8 mouse cellular contexts compared by ENCODE assay signal in the genomic region with DNA sequence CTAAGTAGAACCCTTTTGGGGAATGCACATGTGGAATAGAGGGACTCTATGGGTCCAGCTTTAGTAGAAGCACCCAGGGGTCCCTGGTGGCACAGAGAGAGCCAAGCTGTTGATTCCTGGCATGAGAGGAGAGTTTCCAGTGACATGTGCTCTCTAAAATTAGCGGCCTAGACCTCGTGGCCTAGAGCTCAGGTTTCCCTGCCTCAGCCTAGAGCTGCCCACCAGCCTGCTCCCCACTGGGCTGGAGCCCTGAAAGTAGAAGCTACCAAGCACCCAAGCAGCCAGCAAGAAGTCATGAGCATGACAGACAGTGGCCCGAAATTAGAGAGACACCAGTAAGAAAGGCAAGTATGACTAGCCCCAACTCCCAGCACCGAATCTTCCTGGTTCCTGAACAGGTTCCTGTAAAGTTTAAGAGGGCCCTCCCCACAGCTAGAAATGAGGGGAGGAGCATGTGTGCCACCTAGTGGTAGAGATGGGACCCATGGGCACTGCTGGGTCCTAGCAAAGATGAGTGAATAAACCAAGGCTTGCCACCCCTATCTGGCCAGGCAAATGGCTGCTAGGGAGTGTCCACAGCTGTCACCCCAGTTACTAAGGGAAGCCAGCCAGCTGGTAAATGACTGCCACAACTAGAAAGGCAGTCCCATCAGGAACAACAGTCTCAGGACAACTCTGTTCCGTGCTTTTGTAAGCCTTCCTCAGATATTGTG. TPM values are rescaled to one million over a fixed set of nuclear protein-coding genes. Genes with fewer than 3 reads are reported as not detected.
A peak's percentile ranks its signal among the peaks of the same experiment; 100 is the strongest.
DNase-seq lines count a peak whose midpoint lies in the region; ATAC-seq and TF ChIP-seq lines count a peak whose summit lies in the region.
"Had no signal": no experiment of that assay in that cellular context is flagged by ENCODE, and none has a peak within 500 bp of the region (broad histone marks: within the 10 kb centered on the region; RNA-seq: fewer than 3 reads in every experiment).

No protein-coding gene starts in this region.

- H3K4me2 ChIP-seq in embryonic facial prominence, embryonic 15.5 days (replicated peaks), result no peak overlapping the region
- no peak overlapping the region for H3K4me2 ChIP-seq in hindbrain, embryonic 14.5 days (replicated peaks)
- H3K4me2 ChIP-seq: heart, embryonic 13.5 days had no signal

- no peak overlapping the region for H3K4me3 ChIP-seq in thymus, adult 2 months (ENCODE audit: control insufficient read depth, insufficient read depth, low read length)
- no peak overlapping the region for H3K4me3 ChIP-seq in bone marrow, adult 2 months (replicated peaks; ENCODE audit: control insufficient read depth, low read depth, low read length)
- H3K4me3 ChIP-seq in embryonic facial prominence, embryonic 15.5 days (replicated peaks), result no peak overlapping the region
- H3K4me3 ChIP-seq in hindbrain, embryonic 14.5 days (replicated peaks; ENCODE audit: low read length), result no peak overlapping the region
- H3K4me3 ChIP-seq in limb, embryonic 10.5 days, result no peak overlapping the region
- H3K4me3 ChIP-seq: heart, embryonic 13.5 days had no signal

- peaks cover 34% of the 10 kb centered on the region for H3K36me3 ChIP-seq in thymus, adult 2 months (ENCODE audit: control insufficient read depth, insufficient read depth, low read length)
- peaks cover 19% of the 10 kb centered on the region for H3K36me3 ChIP-seq in embryonic facial prominence, embryonic 15.5 days
- H3K36me3 ChIP-seq in hindbrain, embryonic 14.5 days (replicated peaks; ENCODE audit: control insufficient read depth, insufficient read depth), result peaks cover 29% of the 10 kb centered on the region
- H3K36me3 ChIP-seq in limb, embryonic 10.5 days, result peaks cover 89% of the 10 kb centered on the region

- no peaks in the 10 kb centered on the region for H3K9me3 ChIP-seq in embryonic facial prominence, embryonic 15.5 days (replicated peaks)
- H3K9me3 ChIP-seq in hindbrain, embryonic 14.5 days (ENCODE audit: control insufficient read depth, low read length), result no peaks in the 10 kb centered on the region
- H3K9me3 ChIP-seq in limb, embryonic 10.5 days (replicated peaks), result no peaks in the 10 kb centered on the region
- H3K9me3 ChIP-seq: heart, embryonic 13.5 days had no signal

- no peak for TF ChIP-seq CTCF in thymus, adult 2 months (IDR thresholded peaks at IDR 0.05; ENCODE audit: borderline replicate concordance, control insufficient read depth, extremely low read depth, insufficient read depth, low read length, poor library complexity)
- peak; percentile 67 for TF ChIP-seq CTCF in bone marrow, adult 2 months (IDR thresholded peaks at IDR 0.05; ENCODE audit: control insufficient read depth, insufficient read depth, low read length)

- DNase-seq in thymus, adult 2 months, result peak; percentile 46
- no peak for DNase-seq in thymus, adult 18-20 months
- peak; percentile 39 for DNase-seq in hindbrain, embryonic 14.5 days (ENCODE audit: low spot score)
- peak; percentile 40 for DNase-seq in limb, embryonic 10.5 days (ENCODE audit: low spot score)
- DNase-seq in natural killer cell, adult 2 months (ENCODE audit: low spot score in 2 of 2), result peak; percentile 22 to 47

- WGBS in thymus, adult 2 months, result 63% methylated on average over 5 of the region's 5 CpGs
- WGBS in bone marrow, adult 2 months, result 56% methylated on average over 5 of the region's 5 CpGs
- WGBS in embryonic facial prominence, embryonic 15.5 days, result 64% methylated on average over 5 of the region's 5 CpGs
- 77% methylated on average over 5 of the region's 5 CpGs for WGBS in hindbrain, embryonic 14.5 days
- 74% methylated on average over 5 of the region's 5 CpGs for WGBS in limb, embryonic 10.5 days

- no peak overlapping the region for H3K27ac ChIP-seq in thymus, adult 2 months (ENCODE audit: control insufficient read depth, insufficient read depth, low read length)
- no peak overlapping the region for H3K27ac ChIP-seq in bone marrow, adult 2 months (ENCODE audit: control insufficient read depth, insufficient read depth, low read depth, low read length, poor library complexity)
- H3K27ac ChIP-seq in embryonic facial prominence, embryonic 15.5 days (replicated peaks), result no peak overlapping the region
- H3K27ac ChIP-seq in hindbrain, embryonic 14.5 days, result no peak overlapping the region
- H3K27ac ChIP-seq in limb, embryonic 10.5 days, result no peak overlapping the region
- H3K27ac ChIP-seq: heart, embryonic 13.5 days had no signal

- H3K27me3 ChIP-seq in thymus, adult 2 months (ENCODE audit: control insufficient read depth, insufficient read depth, low read length), result no peaks in the 10 kb centered on the region
- no peaks in the 10 kb centered on the region for H3K27me3 ChIP-seq in embryonic facial prominence, embryonic 15.5 days
- no peaks in the 10 kb centered on the region for H3K27me3 ChIP-seq in hindbrain, embryonic 14.5 days (ENCODE audit: control insufficient read depth, insufficient read depth, low read length)
- H3K27me3 ChIP-seq in limb, embryonic 10.5 days (ENCODE audit: low read depth, poor library complexity, severe bottlenecking), result peaks cover 64% of the 10 kb centered on the region
- H3K27me3 ChIP-seq: heart, embryonic 13.5 days had no signal

- no peak for TF ChIP-seq POLR2A in thymus, adult 2 months (IDR thresholded peaks at IDR 0.05; ENCODE audit: control insufficient read depth, extremely low read depth, insufficient read depth, low read length, poor library complexity)
- TF ChIP-seq POLR2A in bone marrow, adult 2 months (IDR thresholded peaks at IDR 0.05; ENCODE audit: borderline replicate concordance, control insufficient read depth, low read depth, low read length), result no peak

- ATAC-seq in embryonic facial prominence, embryonic 15.5 days (ENCODE audit: insufficient number of reproducible peaks, low FRiP score, low TSS enrichment, low read depth), result 0 out of 2 replicates have a peak, but pooled peaks have one; percentile 47
- ATAC-seq in hindbrain, embryonic 14.5 days (ENCODE audit: low FRiP score), result peak; percentile 31; the same call in 1 of the 2 replicates

- H3K9ac ChIP-seq in embryonic facial prominence, embryonic 15.5 days, result no peak overlapping the region
- no peak overlapping the region for H3K9ac ChIP-seq in hindbrain, embryonic 14.5 days
- H3K9ac ChIP-seq: heart, embryonic 13.5 days had no signal

- no peaks in the 10 kb centered on the region for H3K4me1 ChIP-seq in thymus, adult 2 months (replicated peaks; ENCODE audit: control insufficient read depth, insufficient read depth, low read length)
- H3K4me1 ChIP-seq in bone marrow, adult 2 months (ENCODE audit: control insufficient read depth, insufficient read depth, low read length), result no peaks in the 10 kb centered on the region
- no peaks in the 10 kb centered on the region for H3K4me1 ChIP-seq in embryonic facial prominence, embryonic 15.5 days
- no peaks in the 10 kb centered on the region for H3K4me1 ChIP-seq in hindbrain, embryonic 14.5 days (replicated peaks; ENCODE audit: control insufficient read depth, insufficient read depth, low read length)
- H3K4me1 ChIP-seq in limb, embryonic 10.5 days, result no peaks in the 10 kb centered on the region

RNA-seq across cellular contexts. Expression of gene Slc6a8, which starts 18.1 kb away (rescaled TPM):
- 38.1 and 44.5 TPM in 2 replicates for polyA plus RNA-seq in thymus, adult 2 months (2012; rRNA removed)
- polyA plus RNA-seq in bone marrow, adult 2 months (2011; ENCODE audit: insufficient read depth, insufficient read length, low replicate concordance, missing spikeins), result 3.5 and 7.7 TPM in 2 replicates
- polyA plus RNA-seq in embryonic facial prominence, embryonic 15.5 days (2015; fragmentation: Nextera tagmentation; extraction: Ambion mirVana), result 8.9 and 9.7 TPM in 2 replicates
- 7.9 and 8.2 TPM in 2 replicates for polyA plus RNA-seq in hindbrain, embryonic 14.5 days (2014; fragmentation: Nextera tagmentation; extraction: Ambion mirVana)
- 4.4 and 6.1 TPM in 2 replicates for polyA plus RNA-seq in limb, embryonic 10.5 days (2016; fragmentation: Nextera tagmentation; extraction: Ambion mirVana)

RNA-seq across cellular contexts. Expression of gene Bcap31, which starts 24.9 kb away (rescaled TPM):
- 45.8 and 54.4 TPM in 2 replicates for polyA plus RNA-seq in thymus, adult 2 months (2012; rRNA removed)
- 52.5 and 94.6 TPM in 2 replicates for polyA plus RNA-seq in bone marrow, adult 2 months (2011; ENCODE audit: insufficient read depth, insufficient read length, low replicate concordance, missing spikeins)
- 254 and 265 TPM in 2 replicates for polyA plus RNA-seq in embryonic facial prominence, embryonic 15.5 days (2015; fragmentation: Nextera tagmentation; extraction: Ambion mirVana)
- 135 and 141 TPM in 2 replicates for polyA plus RNA-seq in hindbrain, embryonic 14.5 days (2014; fragmentation: Nextera tagmentation; extraction: Ambion mirVana)
- polyA plus RNA-seq in limb, embryonic 10.5 days (2016; fragmentation: Nextera tagmentation; extraction: Ambion mirVana), result 159 and 174 TPM in 2 replicates

RNA-seq across cellular contexts. Expression of gene Abcd1, which starts 25.3 kb away (rescaled TPM):
- polyA plus RNA-seq in thymus, adult 2 months (2012; rRNA removed), result 73.8 and 76.3 TPM in 2 replicates
- polyA plus RNA-seq in bone marrow, adult 2 months (2011; ENCODE audit: insufficient read depth, insufficient read length, low replicate concordance, missing spikeins), result 12.6 and 17.6 TPM in 2 replicates
- 19.4 and 20.2 TPM in 2 replicates for polyA plus RNA-seq in embryonic facial prominence, embryonic 15.5 days (2015; fragmentation: Nextera tagmentation; extraction: Ambion mirVana)
- 8.3 and 10.2 TPM in 2 replicates for polyA plus RNA-seq in hindbrain, embryonic 14.5 days (2014; fragmentation: Nextera tagmentation; extraction: Ambion mirVana)
- 9.2 and 12.7 TPM in 2 replicates for polyA plus RNA-seq in limb, embryonic 10.5 days (2016; fragmentation: Nextera tagmentation; extraction: Ambion mirVana)

RNA-seq across cellular contexts. Expression of gene Pnck, which starts 31.2 kb away (rescaled TPM):
- polyA plus RNA-seq in thymus, adult 2 months (2012; rRNA removed), result 6.4 and 6.9 TPM in 2 replicates
- 1.7 and 2.2 TPM in 2 replicates for polyA plus RNA-seq in bone marrow, adult 2 months (2011; ENCODE audit: insufficient read depth, insufficient read length, low replicate concordance, missing spikeins)
- 13.3 and 14.2 TPM in 2 replicates for polyA plus RNA-seq in embryonic facial prominence, embryonic 15.5 days (2015; fragmentation: Nextera tagmentation; extraction: Ambion mirVana)
- polyA plus RNA-seq in hindbrain, embryonic 14.5 days (2014; fragmentation: Nextera tagmentation; extraction: Ambion mirVana), result 154 and 160 TPM in 2 replicates
- 3.7 and 7.7 TPM in 2 replicates for polyA plus RNA-seq in limb, embryonic 10.5 days (2016; fragmentation: Nextera tagmentation; extraction: Ambion mirVana)

RNA-seq across cellular contexts. Expression of gene Dusp9, which starts 51.9 kb away (rescaled TPM):
- polyA plus RNA-seq in thymus, adult 2 months (2012; rRNA removed), result 1.1 and 1.2 TPM in 2 replicates
- polyA plus RNA-seq in bone marrow, adult 2 months (2011; ENCODE audit: insufficient read depth, insufficient read length, low replicate concordance, missing spikeins), result 8.1 TPM in 1 of 2 replicates, not detected in the other
- 4.4 and 6.0 TPM in 2 replicates for polyA plus RNA-seq in embryonic facial prominence, embryonic 15.5 days (2015; fragmentation: Nextera tagmentation; extraction: Ambion mirVana)
- polyA plus RNA-seq in hindbrain, embryonic 14.5 days (2014; fragmentation: Nextera tagmentation; extraction: Ambion mirVana), result 0.25 and 0.39 TPM in 2 replicates
- 113 and 153 TPM in 2 replicates for polyA plus RNA-seq in limb, embryonic 10.5 days (2016; fragmentation: Nextera tagmentation; extraction: Ambion mirVana)

Comparison
In these comparisons a context has a peak if more than half of its experiments do, and no peak if none do; other contexts are left out.
1. DNase-seq: peak in thymus, adult 2 months (single experiment), hindbrain, embryonic 14.5 days (single experiment), limb, embryonic 10.5 days (single experiment) and natural killer cell, adult 2 months (2 of 2); none in thymus, adult 18-20 months (0 of 2).